Mouse (Mus musculus) liver, adult 2 months (tissue): Measurements from ENCODE around the gene Tjp3.

Source experiments
- CTCF ChIP-seq: fragments of 200-500 bp; IDR thresholded peaks from 2 replicates; pipeline ENCODE4 v1.5.1; 2011; ENCODE audit warnings: low read depth, low read length, control low read depth
- POLR2A ChIP-seq: fragments of 200-500 bp; IDR thresholded peaks from 2 replicates; pipeline ENCODE4 v1.6.1; 2011; ENCODE audit warnings: low read length, control low read depth; ENCODE audit not compliant: insufficient read depth; ENCODE audit errors: extremely low read depth

GRCm38 (mm10) chr10:81249442-81249841 is 41.9 kb downstream of the Tjp3 start:
- TF ChIP-seq CTCF = no peak
- no peak for TF ChIP-seq POLR2A
